Mouse (Mus musculus): ENCODE data around the gene Bdkrb2. TPM values are rescaled to one million over a fixed set of nuclear protein-coding genes. Genes with fewer than 3 reads are reported as not detected.

Gene Bdkrb2
- polyA plus RNA-seq, 1 experiment from 2014 or later, result 1.8 TPM

DNA sequence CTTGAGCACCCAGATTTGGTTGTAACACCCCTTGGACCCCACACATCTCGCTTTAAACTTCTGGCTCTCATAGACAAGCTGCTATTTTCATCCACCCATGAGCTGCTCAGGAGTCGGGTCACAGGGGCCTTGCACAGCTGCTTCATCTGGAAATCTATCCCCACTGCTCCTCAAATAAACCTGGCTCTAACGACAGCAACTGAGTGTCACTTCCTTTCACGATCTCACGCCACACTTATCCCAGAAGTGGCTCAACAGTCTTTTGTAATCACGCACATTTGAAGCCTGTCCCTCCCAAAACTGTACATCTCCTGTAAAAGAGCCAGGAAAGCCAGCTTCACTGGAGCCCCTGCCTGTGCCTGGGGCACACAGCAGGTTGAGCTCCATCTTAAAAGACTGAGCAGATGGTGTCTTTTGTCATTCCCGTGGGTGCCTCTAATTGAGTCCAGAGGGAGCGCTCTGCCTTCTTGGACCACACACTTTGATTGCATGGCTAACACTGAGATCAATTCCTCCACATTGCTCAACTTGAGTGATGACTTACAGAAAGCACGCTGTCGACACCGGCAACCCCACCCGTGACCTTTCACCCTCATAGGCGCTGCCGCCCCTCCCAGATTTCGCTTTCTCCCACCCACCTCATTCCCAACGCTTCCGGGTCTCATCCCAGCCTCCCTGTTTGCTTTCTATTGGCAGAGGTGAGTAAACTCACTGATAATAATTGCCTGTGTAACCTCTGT lies 17.2 kb upstream of the Bdkrb2 start:
- DNase-seq (ENCODE audit: low spot score), result no peak

DNA sequence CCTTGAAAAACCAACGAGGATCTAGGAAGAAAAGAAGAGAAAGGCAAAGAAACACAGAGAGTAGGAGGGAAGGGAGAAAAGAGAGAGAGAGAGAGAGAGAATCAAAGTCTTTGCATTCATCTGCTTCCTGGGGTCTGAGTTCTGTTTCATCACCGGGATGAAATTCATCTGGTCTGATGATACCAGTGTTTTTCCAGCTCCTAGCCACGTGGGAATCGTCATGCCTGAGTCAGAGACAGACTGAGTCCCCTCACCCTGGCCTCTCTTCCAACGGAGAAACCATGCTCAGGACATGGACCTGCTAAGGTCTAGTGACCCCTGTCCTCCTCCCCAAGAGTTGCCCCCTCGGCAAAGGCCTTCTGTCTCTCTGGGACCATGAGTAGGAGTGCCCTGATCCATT lies 16.5 kb upstream of the Bdkrb2 start:
- no peak for DNase-seq (ENCODE audit: low spot score)

DNA sequence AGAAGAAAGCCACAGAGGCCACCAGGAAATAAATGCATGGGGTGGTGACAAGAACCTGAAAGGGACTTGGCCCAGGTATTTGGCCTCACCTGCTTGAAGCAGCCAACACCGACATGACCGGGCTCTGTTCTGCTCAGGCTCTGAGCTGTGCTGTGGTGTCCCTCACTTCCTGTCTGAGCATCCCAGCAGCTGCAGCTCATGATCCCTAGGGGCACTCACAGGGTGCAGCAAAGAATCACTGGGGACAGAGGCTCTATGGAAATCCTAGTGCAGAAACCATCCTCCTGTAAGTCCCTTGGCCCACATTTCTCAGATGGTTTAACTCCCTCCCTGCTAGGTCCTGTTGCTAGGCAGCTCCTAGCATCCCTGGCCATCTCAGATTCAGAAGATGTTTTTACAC lies 15.9 kb upstream of the Bdkrb2 start:
- no peak for DNase-seq (ENCODE audit: low spot score)

DNA sequence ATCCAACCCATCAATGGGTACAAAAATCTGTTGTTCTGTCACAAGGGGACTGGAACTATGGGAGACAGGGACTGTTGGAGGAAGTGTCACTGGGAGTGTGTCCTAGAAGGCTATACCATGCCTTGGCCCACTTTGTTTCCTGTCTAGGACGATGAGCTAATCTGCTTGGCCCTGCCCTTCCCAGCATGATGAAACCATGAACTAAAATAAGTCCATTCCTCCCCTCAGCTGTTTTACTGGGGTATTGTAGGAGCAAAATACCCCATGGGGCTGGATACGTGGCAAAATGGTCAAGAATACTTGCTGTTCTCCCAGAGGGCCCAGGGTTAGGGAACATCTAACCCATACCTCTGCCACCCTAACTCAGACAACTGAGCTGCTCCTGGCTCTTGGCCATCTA lies 15.0 kb upstream of the Bdkrb2 start:
- DNase-seq (ENCODE audit: low spot score), result no peak

DNA sequence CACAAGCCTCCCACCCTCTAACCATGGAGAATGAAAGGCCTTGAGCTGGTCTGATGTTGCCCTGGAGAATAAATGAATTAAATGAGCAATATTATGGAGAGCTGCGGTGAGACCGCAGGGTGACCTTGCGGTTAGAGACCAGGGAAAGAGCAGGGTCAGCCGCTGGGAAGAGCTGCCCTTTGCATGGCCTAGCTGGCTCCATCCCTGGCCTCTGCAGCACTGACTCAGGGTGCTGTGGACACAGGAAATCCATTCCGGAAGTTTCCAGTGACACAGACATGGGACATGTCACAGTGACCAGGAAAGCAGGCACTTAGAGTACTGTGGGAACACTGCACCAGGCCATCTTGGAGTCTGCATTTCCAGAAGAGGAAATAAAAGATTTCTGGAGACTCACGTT lies 14.1 kb upstream of the Bdkrb2 start:
- DNase-seq (ENCODE audit: low spot score), result no peak

DNA sequence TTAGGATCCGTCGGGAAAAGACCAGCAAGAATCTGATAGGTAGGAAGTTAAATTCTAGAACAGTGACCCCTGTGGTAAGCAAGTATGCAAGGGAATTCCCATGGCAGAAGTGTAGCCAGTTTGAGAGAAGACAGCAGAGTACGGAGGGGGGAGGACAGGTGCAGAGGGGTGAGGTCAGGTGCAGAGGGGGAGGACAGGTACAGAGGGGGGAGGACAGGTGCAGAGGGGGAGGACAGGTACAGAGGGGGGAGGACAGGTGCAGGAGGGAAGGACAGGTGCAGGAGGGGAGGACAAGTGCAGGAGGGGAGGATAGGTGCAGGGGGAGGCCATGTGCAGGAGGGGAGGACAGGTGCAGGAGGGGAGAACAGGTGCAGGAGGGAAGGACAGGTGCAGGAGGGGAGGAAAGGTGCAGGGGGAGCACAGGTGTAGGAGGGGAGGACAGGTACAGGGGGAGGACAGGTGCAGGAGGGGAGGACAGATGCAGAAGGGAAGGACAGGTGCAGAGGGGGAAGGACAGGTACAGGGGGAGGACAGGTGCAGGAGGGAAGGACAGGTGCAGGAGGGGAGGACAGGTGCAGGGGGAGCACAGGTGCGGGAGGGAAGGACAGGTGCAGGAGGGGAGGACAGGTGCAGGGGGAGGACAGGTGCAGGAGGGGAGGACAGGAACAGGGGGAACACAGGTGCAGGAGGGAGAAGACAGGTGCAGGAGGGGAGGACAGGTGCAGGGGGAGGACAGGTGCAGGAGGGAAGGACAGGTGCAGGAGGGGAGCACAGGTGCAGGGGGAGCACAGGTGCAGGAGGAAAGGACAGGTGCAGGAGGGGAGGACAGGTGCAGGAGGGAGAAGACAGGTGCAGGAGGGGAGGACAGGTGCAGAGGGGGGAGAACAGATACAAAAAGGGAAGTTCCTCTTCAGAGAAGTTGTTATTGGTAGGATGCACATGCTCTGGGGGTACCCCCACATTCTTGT lies 12.9 kb upstream of the Bdkrb2 start:
- no peak for DNase-seq (ENCODE audit: low spot score)

DNA sequence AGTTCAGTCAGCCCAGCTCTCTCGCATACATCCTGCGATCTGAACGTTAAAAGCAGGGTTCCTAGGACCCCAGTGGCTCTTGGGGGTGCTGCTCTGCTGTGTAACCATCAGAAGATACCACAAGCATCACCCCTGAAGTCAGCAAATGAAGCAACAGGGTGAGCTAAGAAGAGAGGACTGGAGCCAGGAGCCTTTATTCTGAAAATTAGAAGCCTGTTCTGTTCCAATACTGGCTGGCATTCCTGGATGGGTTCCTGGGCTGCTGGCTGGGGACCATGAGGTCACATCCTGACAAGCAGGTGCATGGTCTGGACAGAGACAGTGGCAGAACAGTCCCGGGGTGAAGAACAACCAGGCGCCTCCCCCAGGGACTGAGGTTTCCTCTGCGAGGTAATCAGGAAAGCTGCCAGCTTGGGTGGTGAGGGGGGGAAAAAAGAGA lies 11.5 kb upstream of the Bdkrb2 start:
- DNase-seq (ENCODE audit: low spot score), result no peak

DNA sequence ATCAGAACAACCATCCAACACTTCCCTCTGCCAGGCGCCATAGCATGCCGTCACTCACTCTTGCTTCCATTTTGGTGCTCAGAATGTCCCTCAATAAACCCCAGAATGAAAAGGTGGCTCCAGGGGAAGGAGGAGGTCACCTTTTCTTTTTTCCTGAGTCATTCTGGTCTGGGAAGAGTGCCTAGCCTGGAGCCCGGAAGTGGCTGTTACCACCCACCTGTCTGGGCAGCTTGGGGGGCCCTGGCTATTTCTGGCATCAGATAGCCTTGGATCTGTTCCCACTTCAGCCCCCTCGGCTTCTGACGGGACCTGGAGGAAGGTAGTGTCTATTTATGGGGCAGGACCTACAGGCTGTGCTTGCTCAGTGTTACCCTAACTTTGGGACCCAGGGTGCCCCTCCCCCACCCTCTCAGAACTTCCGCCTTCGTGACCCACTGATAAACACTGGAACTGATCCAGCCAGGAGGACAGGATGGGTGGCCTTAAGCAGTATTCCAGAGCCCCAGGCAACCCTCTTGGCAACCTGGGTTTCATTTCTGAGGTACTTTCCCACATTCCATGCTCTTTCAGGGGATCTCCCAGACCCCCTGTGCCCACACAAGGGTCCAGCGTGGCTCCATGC lies 8.8 kb upstream of the Bdkrb2 start:
- DNase-seq (ENCODE audit: low spot score), result no peak

DNA sequence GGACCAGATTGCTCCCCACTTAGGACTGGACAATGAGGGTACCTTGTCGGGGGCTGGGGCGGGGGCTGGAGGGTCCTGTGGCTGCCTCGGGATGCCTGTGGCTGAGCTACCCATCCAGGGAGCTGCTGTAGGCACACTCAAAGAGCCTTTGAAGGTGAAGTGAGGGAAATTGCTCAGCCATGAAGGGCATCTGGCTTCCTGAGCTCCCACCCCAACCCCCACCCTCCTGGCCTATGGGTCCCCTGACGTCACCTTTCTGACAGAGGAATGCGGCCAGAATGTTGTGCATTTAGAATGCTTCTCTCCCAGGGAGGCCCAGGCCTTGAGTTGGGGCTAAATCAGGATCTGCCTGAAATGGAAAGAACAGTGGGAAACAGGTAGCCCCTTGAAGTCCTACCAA lies 7.9 kb upstream of the Bdkrb2 start:
- no peak for DNase-seq (ENCODE audit: low spot score)

DNA sequence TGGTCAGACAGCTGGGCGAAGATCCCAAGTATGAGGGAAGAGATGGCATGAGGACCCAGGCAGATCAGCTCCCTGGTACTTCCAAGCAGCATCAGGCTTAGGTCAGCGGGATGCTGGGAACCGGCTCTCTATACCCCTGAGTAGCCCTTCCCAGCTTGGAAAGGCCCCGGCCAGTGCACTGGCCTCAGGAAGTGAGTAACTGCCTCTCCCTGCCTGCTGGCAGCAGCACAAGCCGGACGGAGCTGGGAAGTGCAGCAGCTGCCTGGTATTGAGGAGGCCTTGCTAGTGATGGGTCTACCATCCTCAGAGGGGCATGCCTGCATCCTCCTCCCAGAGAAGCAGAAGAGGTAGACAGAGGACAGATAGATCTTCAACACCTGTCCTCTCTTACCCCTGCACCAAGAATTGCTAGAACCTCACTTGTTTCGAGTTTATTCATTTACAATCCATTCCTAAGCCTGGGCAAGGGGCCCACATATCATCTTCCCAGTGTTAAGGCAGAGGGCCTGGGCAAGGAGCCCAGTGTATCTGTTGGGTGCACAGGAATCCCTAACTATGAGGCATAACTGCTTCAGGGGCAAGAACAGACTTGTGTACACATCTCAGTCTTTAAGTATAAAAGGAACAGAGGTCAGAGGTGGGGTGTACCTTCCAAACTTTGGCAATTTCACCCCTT lies 5.6 kb upstream of the Bdkrb2 start:
- DNase-seq (ENCODE audit: low spot score), result no peak

DNA sequence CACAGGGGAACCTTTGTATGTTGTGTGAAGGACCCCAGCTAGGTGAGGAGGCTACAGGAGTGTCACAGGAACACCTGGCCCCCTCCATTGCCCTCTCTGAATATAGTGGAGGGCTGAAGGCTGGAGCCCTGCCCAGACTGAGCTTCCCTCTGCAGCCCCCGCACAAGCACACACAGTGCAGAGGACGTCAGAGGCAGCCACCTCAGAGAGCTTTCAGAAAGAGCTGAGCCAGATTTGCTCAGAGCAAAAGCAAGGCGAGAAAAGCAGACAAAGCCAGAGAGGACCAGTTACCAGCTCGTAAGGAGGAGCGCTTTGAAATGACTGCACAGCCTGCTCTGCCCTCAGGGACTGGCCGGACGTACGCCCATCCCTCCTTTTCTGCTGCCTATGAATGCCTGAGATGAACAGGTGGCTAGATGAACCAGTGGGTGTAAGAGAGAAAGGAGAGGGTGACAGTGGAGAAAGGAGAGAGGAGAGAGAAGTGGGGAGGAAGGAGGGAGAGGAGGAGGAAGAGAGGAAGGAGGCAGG lies 2.0 kb upstream of the Bdkrb2 start:
- no peak for DNase-seq (ENCODE audit: low spot score)

DNA sequence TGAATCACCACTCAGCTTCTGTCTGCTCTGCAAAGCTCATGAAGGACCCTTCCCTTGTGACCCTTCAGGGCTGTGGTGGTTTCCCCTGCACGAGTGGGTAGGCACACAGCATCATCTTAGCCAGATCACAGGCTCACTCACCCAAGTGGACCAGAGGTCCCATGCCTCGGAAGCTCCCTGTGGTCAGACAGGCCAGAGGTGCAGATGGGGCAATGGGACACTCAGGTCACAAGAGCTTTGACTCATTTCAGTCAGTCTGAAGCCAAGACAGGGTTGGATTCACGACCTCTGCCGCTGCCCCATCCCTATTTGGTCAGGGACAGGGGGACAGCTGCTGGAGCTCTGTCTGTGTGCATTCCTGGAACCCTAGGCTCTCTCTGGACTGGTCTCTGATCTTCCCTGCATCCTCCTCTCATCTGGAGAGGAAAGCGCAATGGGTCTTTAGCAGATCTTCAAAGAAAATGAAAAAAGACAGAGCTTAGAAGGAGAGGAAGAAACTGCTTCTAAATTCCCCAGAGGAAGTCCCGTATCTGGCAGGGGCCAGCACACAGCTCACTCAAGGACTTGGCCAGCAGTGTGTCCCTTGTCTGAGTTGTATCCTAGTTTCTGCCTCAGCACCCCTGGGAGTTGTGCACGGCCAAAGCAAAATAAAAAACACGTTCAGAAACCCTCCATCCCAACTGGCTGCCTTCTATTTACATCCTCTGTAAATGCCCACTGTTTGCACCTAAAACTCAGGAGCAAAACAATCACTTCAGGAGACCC lies 788 bp upstream of the Bdkrb2 start:
- DNase-seq (ENCODE audit: low spot score), result no peak

DNA sequence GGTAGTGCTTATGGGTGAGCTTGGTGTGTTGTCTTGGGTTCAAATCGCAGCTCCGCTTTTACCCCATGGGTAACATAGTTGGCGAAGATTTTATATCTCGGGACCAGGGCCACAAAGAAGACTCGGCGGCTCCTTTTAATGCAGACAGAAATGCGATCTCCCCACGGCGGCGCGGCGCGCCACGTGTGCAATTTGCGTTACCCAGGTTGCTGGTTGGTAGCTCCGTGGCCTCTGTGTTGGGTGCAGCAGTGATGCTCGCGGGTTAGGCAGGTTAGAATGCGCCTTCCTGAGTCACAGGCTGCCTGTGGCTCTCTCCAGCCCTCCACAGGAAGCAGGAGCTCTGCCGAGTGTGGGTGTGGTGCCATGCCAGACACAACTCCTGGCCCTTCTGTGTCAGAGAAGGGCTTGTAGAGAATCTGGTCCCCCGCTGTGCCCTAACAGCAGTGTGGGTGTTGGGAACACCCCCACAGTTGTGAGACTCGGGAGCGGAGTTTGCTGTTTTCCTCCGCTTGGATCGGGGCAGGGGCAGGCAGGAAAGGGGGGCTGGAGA lies 775 bp downstream of the Bdkrb2 start:
- no peak for DNase-seq (ENCODE audit: low spot score)

DNA sequence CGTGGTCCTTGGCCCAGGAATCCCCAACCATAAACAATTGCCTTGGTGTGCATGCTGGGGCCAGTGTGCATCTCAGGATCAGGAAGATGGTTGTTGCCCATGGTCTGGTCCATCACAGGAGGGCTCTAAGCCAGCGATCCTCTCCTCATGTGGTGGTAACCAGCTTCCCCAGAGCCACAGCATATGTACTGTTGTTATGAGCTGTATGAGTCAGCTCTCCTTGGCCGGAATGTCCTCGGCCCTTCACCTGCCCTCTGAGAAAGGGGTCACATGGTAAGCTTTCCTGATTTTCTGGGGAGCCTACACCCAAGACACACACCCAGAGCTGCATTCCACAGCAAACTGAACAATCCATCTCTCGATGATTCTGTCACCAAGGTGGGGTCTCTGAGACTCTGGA lies 2.2 kb downstream of the Bdkrb2 start:
- DNase-seq (ENCODE audit: low spot score), result no peak

DNA sequence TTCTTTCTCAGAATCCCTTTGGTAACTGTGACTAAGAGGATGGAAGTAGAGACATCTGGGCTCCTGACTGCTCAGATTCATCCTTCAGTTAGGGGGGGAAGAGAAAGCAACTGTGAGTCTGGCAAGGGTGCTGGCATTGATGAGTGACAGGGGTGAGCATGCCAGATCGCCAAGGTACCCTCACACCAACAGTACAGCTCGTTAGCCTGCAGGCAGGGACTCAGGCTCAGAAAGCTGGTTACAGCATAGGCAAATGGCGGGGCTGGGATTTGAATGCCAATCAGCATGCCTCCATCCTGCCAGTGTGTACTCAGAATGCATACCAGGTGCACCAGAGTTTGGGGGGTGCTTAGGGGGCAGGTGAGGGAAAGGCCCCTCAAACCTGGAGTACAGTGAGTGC lies 8.8 kb downstream of the Bdkrb2 start:
- no peak for DNase-seq (ENCODE audit: low spot score)

DNA sequence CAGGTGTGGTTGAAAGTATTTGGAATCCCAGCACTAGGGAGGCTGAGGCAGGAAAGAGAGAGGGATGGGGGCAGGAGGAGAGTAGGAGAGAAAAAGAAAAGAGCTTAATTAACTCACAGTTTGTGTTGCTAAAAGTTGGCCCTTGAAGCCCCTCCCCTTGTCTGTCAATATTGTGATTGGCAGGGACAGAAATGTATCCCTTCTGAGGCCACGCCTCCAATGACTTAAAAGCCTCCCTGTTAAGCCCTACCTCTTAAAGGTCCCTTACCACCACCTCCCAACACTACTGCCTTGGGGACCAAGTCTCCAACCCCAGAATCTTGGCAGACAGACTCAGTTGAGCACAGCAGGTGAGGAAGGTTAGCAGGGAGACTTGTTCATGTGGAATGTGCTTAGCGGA lies 9.6 kb downstream of the Bdkrb2 start:
- no peak for DNase-seq (ENCODE audit: low spot score)

DNA sequence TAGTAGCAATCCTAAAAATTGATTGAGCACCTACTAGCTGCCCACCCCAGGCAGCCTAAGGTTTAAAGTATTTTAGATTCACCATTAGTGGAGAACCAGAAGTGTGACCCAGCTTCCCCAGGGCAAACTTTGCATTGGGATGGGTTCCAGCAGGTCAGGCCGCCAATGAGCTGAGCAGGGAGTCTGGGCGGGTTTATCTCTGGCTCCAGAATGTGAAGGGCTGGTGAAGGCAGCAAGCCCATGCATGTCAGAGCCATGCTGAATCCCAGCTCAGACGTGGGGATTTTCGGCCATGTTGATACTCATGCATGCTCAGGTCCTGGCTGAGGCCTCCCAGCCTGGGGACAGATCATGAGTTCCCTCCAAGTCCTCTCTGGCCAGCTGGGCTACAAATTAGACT lies 11.3 kb downstream of the Bdkrb2 start:
- DNase-seq (ENCODE audit: low spot score), result no peak

DNA sequence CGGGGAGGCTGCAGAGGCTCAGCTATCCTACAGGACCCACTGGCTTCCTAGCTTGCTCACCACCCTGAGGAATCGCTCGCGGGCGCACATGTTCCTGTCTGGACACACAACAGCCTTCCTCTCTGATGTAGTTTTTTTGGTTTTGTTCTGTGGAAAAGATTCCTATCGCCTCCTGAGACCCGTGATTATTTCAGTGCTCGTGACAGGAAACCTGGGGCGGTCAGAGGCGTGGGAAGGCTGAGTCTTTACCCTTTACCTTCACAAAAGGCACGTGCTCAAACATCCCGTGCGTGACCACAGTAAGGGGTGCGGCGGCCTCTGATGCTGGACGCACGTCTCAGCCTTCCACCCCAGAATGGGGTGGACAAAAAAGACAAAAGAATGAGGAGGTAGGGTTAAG lies 17.5 kb downstream of the Bdkrb2 start:
- no peak for DNase-seq (ENCODE audit: low spot score)

DNA sequence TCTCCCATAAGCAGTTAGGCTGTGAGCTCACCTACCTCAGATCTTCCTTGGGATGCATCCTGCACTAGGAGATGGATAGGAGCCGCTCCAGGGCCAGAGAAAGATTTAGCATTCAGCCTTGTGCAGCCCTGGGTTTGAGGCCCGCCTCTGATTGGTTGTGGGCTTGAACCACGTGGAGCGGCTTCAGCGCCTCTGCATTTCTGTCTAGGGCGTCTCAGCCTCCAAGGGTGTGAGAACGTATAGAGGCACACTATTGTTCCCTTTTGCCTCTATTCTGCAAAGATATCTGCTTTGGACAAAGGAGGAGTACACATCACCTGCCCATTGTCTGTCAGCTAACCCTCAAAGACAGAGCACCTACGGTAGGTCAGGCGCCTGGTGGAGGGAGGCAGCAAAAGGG lies 19.5 kb downstream of the Bdkrb2 start:
- DNase-seq (ENCODE audit: low spot score), result no peak

DNA sequence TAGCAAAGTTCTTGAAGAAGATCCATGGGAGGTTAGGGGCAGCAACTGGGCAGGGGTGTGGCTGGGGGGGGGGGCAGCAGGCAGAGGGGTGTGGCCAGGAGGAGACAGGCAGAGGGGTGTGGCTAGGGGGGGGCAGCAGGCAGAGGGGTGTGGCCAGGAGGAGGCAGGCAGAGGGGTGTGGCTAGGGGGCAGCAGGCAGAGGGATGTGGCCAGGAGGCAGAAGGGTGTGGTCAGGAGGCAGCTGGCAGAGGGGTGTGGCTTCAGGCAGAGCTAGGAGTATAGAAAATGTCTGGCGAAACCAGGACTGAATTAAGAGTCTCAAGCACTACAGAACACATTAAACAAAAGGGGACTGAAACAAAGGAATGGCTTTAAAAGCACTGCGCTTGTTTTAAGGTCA lies 20.5 kb downstream of the Bdkrb2 start:
- DNase-seq (ENCODE audit: low spot score), result peak; percentile 9

All from thymus, postnatal 0 days (tissue).